ENCODE assay signal across 9 mouse cellular contexts in genomic region chr14:87567034-87567461, GRCm38 (mm10).
DNase-seq lines count a peak whose midpoint lies in the region; ATAC-seq and TF ChIP-seq lines count a peak whose summit lies in the region.
"Had no signal": no experiment of that assay in that cellular context is flagged by ENCODE, and none has a peak within 500 bp of the region (broad histone marks: within the 10 kb centered on the region; RNA-seq: fewer than 3 reads in every experiment).

No protein-coding gene starts in this region.

- no peak overlapping the region for H3K9ac ChIP-seq in heart, embryonic 15.5 days
- H3K9ac ChIP-seq in intestine, postnatal 0 days (ENCODE audit: low read depth, low read length): no peak overlapping the region

- ATAC-seq in heart, embryonic 15.5 days (replicated peaks; ENCODE audit: insufficient number of reproducible peaks, insufficient read depth, low FRiP score, low read depth): no peak
- no peak for ATAC-seq in intestine, postnatal 0 days

- peak overlapping the region; percentile 76; the same call in 1 of the 2 replicates for H3K4me2 ChIP-seq in heart, embryonic 15.5 days
- H3K4me2 ChIP-seq in intestine, postnatal 0 days (replicated peaks; ENCODE audit: low read depth): peak overlapping the region; percentile 60; the same call in 1 of the 2 replicates

- H3K36me3 ChIP-seq in heart, embryonic 15.5 days: no peaks in the 10 kb centered on the region
- no peaks in the 10 kb centered on the region for H3K36me3 ChIP-seq in intestine, postnatal 0 days (ENCODE audit: control insufficient read depth, insufficient read depth)
- H3K36me3 ChIP-seq: neural tube, embryonic 13.5 days had no signal

- H3K27me3 ChIP-seq in heart, embryonic 15.5 days: no peaks in the 10 kb centered on the region
- H3K27me3 ChIP-seq in intestine, postnatal 0 days (replicated peaks; ENCODE audit: control insufficient read depth, insufficient read depth, low read length): no peaks in the 10 kb centered on the region; the same call in 1 of the 2 replicates
- H3K27me3 ChIP-seq: neural tube, embryonic 13.5 days had no signal

- 27% methylated on average over 3 of the region's 3 CpGs for WGBS in heart, embryonic 15.5 days
- WGBS in intestine, postnatal 0 days: 25% methylated on average over 3 of the region's 3 CpGs

- no peaks in the 10 kb centered on the region for H3K9me3 ChIP-seq in heart, embryonic 15.5 days (replicated peaks)
- H3K9me3 ChIP-seq in intestine, postnatal 0 days (ENCODE audit: control insufficient read depth): no peaks in the 10 kb centered on the region
- H3K9me3 ChIP-seq: neural tube, embryonic 13.5 days had no signal

- DNase-seq in heart, postnatal 36 days: no peak
- peak; percentile 30 for DNase-seq in 416B (ENCODE audit: low read depth)
- DNase-seq in ZHBTc4 (ENCODE audit: low read depth, low spot score): peak; percentile 40
- no peak for DNase-seq in thymus, postnatal 10 days (ENCODE audit: low spot score in 2 of 2)
- DNase-seq in left cerebral cortex, adult 8-10 months (ENCODE audit: low spot score in 2 of 2): no peak
- DNase-seq in adrenal gland, adult 18-20 months (ENCODE audit: low spot score in 2 of 2): no peak

- peak; percentile 71 for TF ChIP-seq CTCF in intestine, postnatal 0 days (IDR thresholded peaks at IDR 0.05; ENCODE audit: low read depth)

- H3K27ac ChIP-seq in heart, embryonic 15.5 days: no peak overlapping the region
- no peak overlapping the region for H3K27ac ChIP-seq in intestine, postnatal 0 days (ENCODE audit: low read depth, low read length)
- H3K27ac ChIP-seq: neural tube, embryonic 13.5 days had no signal

- peaks cover 13% of the 10 kb centered on the region for H3K4me1 ChIP-seq in heart, embryonic 15.5 days (replicated peaks)
- H3K4me1 ChIP-seq in intestine, postnatal 0 days (replicated peaks; ENCODE audit: control insufficient read depth, insufficient read depth, low read length): no peaks in the 10 kb centered on the region; the same call in 1 of the 2 replicates

- intact Hi-C loops in heart, postnatal 36 days (cut with DNase I): no loop called here

- H3K4me3 ChIP-seq in heart, embryonic 15.5 days: no peak overlapping the region
- no peak overlapping the region for H3K4me3 ChIP-seq in intestine, postnatal 0 days (ENCODE audit: low read depth, low read length)

Comparison
In these comparisons a context has a peak if more than half of its experiments do, and no peak if none do; other contexts are left out.
1. DNase-seq: peak in 416B (single experiment) and ZHBTc4 (single experiment); none in heart, postnatal 36 days (0 of 2), thymus, postnatal 10 days (0 of 2), left cerebral cortex, adult 8-10 months (0 of 2) and adrenal gland, adult 18-20 months (0 of 2).